13 mouse cellular contexts compared by ENCODE assay signal in genomic region chr15:100063229-100063773, GRCm38 (mm10).
"Had no signal": no experiment of that assay in that cellular context is flagged by ENCODE, and none has a peak within 500 bp of the region (broad histone marks: within the 10 kb centered on the region; RNA-seq: fewer than 3 reads in every experiment).

No protein-coding gene starts in this region.

- ATAC-seq: inflammation-experienced regulatory T-cells, adult 6 months; midbrain, embryonic 15.5 days had no signal

- H3K4me2 ChIP-seq: kidney, embryonic 15.5 days; limb, embryonic 12.5 days; lung, embryonic 15.5 days; midbrain, embryonic 15.5 days; neural tube, embryonic 12.5 days; stomach, embryonic 15.5 days had no signal

- H3K27ac ChIP-seq: kidney, embryonic 15.5 days; limb, embryonic 12.5 days; lung, embryonic 15.5 days; macrophage; midbrain, embryonic 15.5 days; neural tube, embryonic 12.5 days; stomach, embryonic 15.5 days had no signal

- H3K27me3 ChIP-seq: kidney, embryonic 15.5 days; limb, embryonic 12.5 days; lung, embryonic 15.5 days; midbrain, embryonic 15.5 days; neural tube, embryonic 12.5 days; stomach, embryonic 15.5 days had no signal

- H3K4me3 ChIP-seq: kidney, embryonic 15.5 days; limb, embryonic 12.5 days; lung, embryonic 15.5 days; midbrain, embryonic 15.5 days; neural tube, embryonic 12.5 days; stomach, embryonic 15.5 days had no signal

- H3K9ac ChIP-seq: kidney, embryonic 15.5 days; limb, embryonic 12.5 days; lung, embryonic 15.5 days; midbrain, embryonic 15.5 days; neural tube, embryonic 12.5 days; stomach, embryonic 15.5 days had no signal

- H3K9me3 ChIP-seq: kidney, embryonic 15.5 days; limb, embryonic 12.5 days; lung, embryonic 15.5 days; midbrain, embryonic 15.5 days; neural tube, embryonic 12.5 days; stomach, embryonic 15.5 days had no signal

- DNase-seq: kidney, adult 2 months; kidney, postnatal 14 days; lung, postnatal 14 days; right cerebral cortex, postnatal 4 days; thymus, postnatal 4 days had no signal

- H3K36me3 ChIP-seq: kidney, embryonic 15.5 days; limb, embryonic 12.5 days; lung, embryonic 15.5 days; midbrain, embryonic 15.5 days; neural tube, embryonic 12.5 days; stomach, embryonic 15.5 days had no signal
